ENCODE assay signal across 1 mouse cellular context in genomic region chr11:70572348-70572902, GRCm38 (mm10).
TF ChIP-seq lines count a peak whose summit lies in the region.

No protein-coding gene starts in this region.

TF ChIP-seq in MEL, 35 proteins besides CTCF, POLR2A, EP300 and RAD21:
- TF ChIP-seq MXI1 (IDR thresholded peaks at IDR 0.05; ENCODE audit: low read depth, low read length): no peak; the same call in 1 of the 2 replicates
- TF ChIP-seq MAX (IDR thresholded peaks at IDR 0.05; ENCODE audit: low read length): no peak
- TF ChIP-seq TAL1 (IDR thresholded peaks at IDR 0.05; ENCODE audit: low read length): peak; percentile 74
- no peak for TF ChIP-seq ELF1 (IDR thresholded peaks at IDR 0.05; ENCODE audit: low read depth, low read length)
- TF ChIP-seq SIN3A (IDR thresholded peaks at IDR 0.05; ENCODE audit: low read length): peak; percentile 80
- no peak for TF ChIP-seq CHD2 (IDR thresholded peaks at IDR 0.05; ENCODE audit: low read length)
- peak; percentile 66; the same call in 1 of the 2 replicates for TF ChIP-seq MYC (IDR thresholded peaks at IDR 0.05; ENCODE audit: low read depth, low read length)
- TF ChIP-seq NRF1 (IDR thresholded peaks at IDR 0.05; ENCODE audit: insufficient read depth, low read depth, low read length, poor library complexity, severe bottlenecking): no peak
- peak; percentile 96 for TF ChIP-seq TCF12 (IDR thresholded peaks at IDR 0.05; ENCODE audit: low read depth, low read length)
- TF ChIP-seq MAFK (IDR thresholded peaks at IDR 0.05; ENCODE audit: borderline replicate concordance, low read depth, low read length): peak; percentile 69
- TF ChIP-seq RCOR1 (IDR thresholded peaks at IDR 0.05; ENCODE audit: low read depth, low read length): peak; percentile 73
- no peak for TF ChIP-seq UBTF (IDR thresholded peaks at IDR 0.05; ENCODE audit: borderline replicate concordance, insufficient read depth, low read depth, low read length)
- TF ChIP-seq SMC3 (IDR thresholded peaks at IDR 0.05; ENCODE audit: low read depth, low read length): no peak
- no peak for TF ChIP-seq MAZ (IDR thresholded peaks at IDR 0.05; ENCODE audit: low read depth, low read length)
- TF ChIP-seq ZNF384 (IDR thresholded peaks at IDR 0.05; ENCODE audit: low read depth, low read length): peak; percentile 77
- TF ChIP-seq POLR2AphosphoS5 (IDR thresholded peaks at IDR 0.05; ENCODE audit: borderline replicate concordance, low read depth, low read length): no peak
- peak; percentile 98 for TF ChIP-seq GATA1 (IDR thresholded peaks at IDR 0.05; ENCODE audit: low read depth, low read length)
- 0 out of 2 replicates have a peak, but pooled peaks have one; percentile 26 for TF ChIP-seq GABPA (IDR thresholded peaks at IDR 0.05; ENCODE audit: low read depth, low read length)
- TF ChIP-seq NELFE (IDR thresholded peaks at IDR 0.05; ENCODE audit: low read depth, low read length): no peak
- no peak for TF ChIP-seq MEF2A (IDR thresholded peaks at IDR 0.05; ENCODE audit: extremely low read depth, insufficient replicate concordance, low read depth, low read length, poor library complexity, severe bottlenecking)
- peak; percentile 92 for TF ChIP-seq ETS1 (IDR thresholded peaks at IDR 0.05; ENCODE audit: low read depth, low read length)
- 0 out of 2 replicates have a peak, but pooled peaks have one; percentile 33 for TF ChIP-seq HCFC1 (IDR thresholded peaks at IDR 0.05; ENCODE audit: low read depth, low read length)
- TF ChIP-seq BHLHE40 (IDR thresholded peaks at IDR 0.05; ENCODE audit: borderline replicate concordance, low read depth, low read length): peak; percentile 47; the same call in 1 of the 2 replicates
- no peak for TF ChIP-seq POLR2AphosphoS2 (IDR thresholded peaks at IDR 0.05; ENCODE audit: low read length)
- no peak for TF ChIP-seq KAT2A (conservative IDR thresholded peaks at IDR 0.05; ENCODE audit: low read depth, low read length)
- TF ChIP-seq USF2 (IDR thresholded peaks at IDR 0.05; ENCODE audit: borderline replicate concordance in 1 of 2, insufficient read depth in 1 of 2, low read depth in 1 of 2, low read length in 2 of 2): no peak
